Mouse (Mus musculus): ENCODE measurements around the gene Scrn1. TPM values are rescaled to one million over a fixed set of nuclear protein-coding genes. Genes with fewer than 3 reads are reported as not detected.
A peak's percentile ranks its signal among the peaks of the same experiment; 100 is the strongest.

Scrn1 gene
- total RNA-seq (2021) (10 to 100 TPM; 31.4 to 53.7 TPM), polyA plus RNA-seq (2012; rRNA removed) (7.7 and 9.6 TPM in 2 replicates)
- long read RNA-seq, full-length matches to known transcripts, result 61 of 73 reads
- long read RNA-seq, partial matches to known transcripts, result 1 of 73 reads
- long read RNA-seq, other reads (novel, unspliced or antisense), result 11 of 73 reads

GRCm38 (mm10) chr6:54565665-54566545 lies at the start of gene Scrn1:
Gene Scrn1, minus strand, starts transcription at chr6:54566489.
- DNase-seq, result peak; percentile 84

DNA sequence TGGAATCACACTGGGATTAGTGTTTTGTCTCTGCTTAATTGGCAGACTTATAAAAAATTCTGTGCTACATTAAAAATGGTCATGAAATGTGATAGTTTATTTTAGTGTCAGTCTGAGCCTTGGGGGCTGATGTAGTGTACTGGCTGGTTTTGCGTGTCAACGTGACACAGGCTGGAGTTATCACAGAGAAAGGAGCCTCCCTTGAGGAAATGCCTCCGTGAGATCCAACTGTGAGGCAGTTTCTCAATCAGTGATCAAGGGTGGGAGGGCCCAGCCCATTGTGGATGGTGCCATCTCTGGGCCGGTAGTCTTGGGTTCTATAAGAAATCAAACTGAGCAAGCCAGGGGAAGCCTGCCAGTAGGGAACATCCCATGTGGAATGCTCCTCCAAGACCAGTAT lies 40.0 kb upstream of the Scrn1 start:
- DNase-seq, result no peak

GRCm38 (mm10) chr6:54604001-54604715 lies 37.9 kb upstream of the Scrn1 start:
- peak; percentile 76 for DNase-seq

DNA sequence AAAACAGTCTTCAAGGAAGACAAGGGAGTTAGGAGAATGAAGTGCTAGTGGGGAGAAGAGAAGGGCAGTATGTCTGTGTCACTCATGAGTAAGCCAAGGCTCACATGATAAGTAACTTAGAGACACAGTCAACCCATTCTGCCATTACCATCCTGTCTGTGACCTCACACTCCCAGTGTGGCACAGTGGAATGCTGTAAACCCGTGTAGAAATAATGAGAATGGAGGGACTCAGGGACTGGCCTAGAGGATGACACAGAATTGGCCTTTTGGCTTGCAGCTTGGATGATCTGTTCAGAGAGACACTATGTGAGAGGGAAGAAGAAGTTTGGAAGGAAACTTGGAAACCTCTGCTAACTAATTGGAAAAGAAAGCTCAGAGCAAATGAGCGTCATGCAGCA lies 36.6 kb upstream of the Scrn1 start:
- peak; percentile 69 for DNase-seq

DNA sequence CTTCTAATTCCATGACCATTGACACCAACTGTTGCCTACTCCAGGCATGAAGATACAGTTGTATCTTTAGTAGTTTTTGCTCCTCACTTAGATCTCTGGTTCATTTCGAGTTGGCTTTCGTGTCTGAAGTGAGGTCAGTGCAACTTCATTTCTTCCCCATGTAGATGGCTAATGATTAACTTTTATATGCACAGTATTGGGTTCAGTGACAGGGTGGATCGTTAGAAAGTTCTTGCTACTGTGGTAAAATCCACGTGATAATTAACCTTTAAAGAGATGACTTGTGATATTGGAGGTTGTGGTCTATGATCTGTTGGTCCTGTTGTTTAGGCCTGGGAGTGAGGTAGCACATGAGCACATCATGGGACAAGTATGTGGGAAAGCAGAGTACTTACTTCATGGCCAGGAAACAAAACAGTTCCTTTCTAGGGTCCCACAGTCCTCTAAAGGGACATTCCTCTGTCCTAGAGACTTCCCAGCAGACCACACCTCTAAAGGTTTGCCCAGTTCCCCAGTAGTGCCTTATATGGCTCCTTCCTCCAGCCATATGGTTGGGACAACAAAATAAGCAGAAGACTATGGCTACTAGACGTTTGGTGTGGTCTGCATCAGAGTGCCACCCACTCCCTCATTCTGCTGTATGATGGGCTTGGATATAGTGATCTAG lies 34.5 kb upstream of the Scrn1 start:
- no peak for DNase-seq

- no peak for DNase-seq
Measured at GRCm38 (mm10) chr6:54597711-54598110, 31.4 kb upstream of the Scrn1 start.

GRCm38 (mm10) chr6:54597208-54597607 lies 30.9 kb upstream of the Scrn1 start, which contains the start of gene Fkbp14:
Gene Fkbp14, minus strand, starts transcription at chr6:54597308.
- DNase-seq, result no peak

GRCm38 (mm10) chr6:54595330-54595878 lies 29.1 kb upstream of the Scrn1 start:
- DNase-seq, result no peak

- peak; percentile 97 for DNase-seq
Measured at GRCm38 (mm10) chr6:54594469-54595329, 28.4 kb upstream of the Scrn1 start, which contains the start of gene Plekha8. Gene Plekha8, plus strand, starts transcription at chr6:54595111.

GRCm38 (mm10) chr6:54593766-54594468 lies 27.6 kb upstream of the Scrn1 start:
- peak; percentile 37 for DNase-seq

DNA sequence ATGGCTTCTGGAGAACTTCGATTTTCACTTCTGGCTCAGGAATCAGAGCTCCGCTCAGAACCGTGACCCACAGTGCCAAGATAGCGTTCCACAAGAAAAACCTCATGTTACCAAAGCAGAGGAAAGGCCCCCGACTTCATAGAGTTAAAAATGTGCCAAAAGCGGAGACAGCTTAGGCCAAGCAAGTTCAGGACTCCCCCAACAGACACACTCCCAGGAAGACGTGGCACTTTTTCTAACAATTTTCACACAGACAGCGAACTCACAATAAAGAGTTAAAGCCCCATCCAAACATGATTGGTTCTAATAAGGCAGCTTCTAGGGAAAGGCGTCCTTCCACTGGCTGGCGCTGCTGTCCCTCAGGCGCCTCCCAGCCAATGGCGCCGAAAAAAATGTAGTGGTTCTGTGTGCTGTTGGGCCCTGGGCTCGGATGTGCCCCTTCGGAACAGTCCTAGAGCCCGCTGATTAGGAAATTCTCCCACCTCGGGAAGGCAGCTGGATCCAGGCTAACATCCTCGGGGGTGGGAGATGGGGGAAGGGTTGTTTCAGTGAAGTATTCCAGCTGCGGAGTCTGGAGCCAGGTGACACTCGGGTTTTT lies 26.7 kb upstream of the Scrn1 start:
- peak; percentile 96 for DNase-seq

- DNase-seq, result no peak
Measured at GRCm38 (mm10) chr6:54591778-54592177, 25.5 kb upstream of the Scrn1 start.

DNA sequence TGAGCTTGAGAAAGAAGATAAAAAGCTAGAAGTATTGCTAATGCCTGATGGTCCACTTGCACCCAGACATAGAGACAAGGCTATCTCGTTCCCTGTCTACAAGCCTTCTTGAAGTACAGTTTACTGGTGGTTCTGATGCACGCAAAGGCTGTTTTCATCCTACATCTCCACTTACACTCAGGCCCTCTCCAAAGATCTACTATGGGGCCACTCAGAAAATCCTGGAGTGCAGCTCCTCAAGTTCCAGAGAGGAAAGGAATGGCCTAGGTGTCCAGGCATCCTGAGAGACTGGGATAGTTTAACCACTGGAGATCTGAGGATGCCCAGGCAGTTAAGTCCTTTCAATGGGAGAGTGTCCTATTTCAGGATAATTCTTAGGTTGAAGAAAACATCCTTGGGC lies 24.4 kb upstream of the Scrn1 start:
- no peak for DNase-seq

GRCm38 (mm10) chr6:54588212-54588611 lies 21.9 kb upstream of the Scrn1 start:
- no peak for DNase-seq

DNA sequence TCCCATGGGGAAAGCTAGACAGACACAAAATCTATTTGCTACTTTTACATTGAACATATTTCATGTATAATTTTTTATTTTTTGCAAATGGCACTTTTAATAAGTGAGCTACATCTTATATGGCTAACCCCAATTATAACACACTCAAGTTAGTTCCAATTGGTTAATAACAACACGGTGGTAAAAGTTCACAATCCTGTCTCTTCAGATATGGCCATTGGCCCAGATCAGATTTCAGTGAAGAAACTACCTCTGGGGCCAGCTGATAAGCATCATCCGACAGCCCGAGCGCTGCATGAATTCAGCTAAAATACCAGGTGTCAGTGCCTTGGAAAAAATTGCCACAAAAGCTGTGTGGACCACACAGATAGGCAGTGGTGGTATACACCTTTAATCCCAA lies 21.4 kb upstream of the Scrn1 start:
- DNase-seq, result no peak

GRCm38 (mm10) chr6:54586911-54587310 lies 20.6 kb upstream of the Scrn1 start:
- DNase-seq, result peak; percentile 13

GRCm38 (mm10) chr6:54586175-54586574 lies 19.9 kb upstream of the Scrn1 start:
- DNase-seq, result peak; percentile 56

GRCm38 (mm10) chr6:54573218-54573955 lies 7.1 kb upstream of the Scrn1 start:
- no peak for DNase-seq

DNA sequence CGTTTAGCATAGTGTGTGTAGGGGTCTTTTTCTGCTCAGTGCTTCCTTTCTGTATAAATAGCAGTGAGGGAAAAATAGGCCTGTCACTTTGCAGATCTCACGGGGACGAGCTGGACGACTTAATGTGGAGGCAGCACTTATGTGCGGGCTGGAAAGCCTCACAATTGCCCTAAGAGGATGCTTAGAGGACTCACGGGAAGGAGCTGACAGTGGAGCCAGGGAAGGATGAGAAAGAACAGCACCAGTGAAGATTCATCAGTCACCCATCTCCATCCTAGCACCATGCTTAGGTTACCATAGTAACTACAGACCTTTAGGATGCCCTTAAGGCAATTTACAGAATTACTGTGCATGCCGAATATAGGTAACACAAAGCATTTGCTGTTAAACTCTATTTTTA lies 3.5 kb upstream of the Scrn1 start:
- DNase-seq, result no peak
